Mouse (Mus musculus): ENCODE data around the gene Vps53. TPM values are rescaled to one million over a fixed set of nuclear protein-coding genes. Genes with fewer than 3 reads are reported as not detected.

Gene Vps53
- polyA plus RNA-seq, 1 experiment from 2014 or later: 39.2 TPM

- Histone ChIP-seq H3K4me2 (replicated peaks; ENCODE audit: low read depth, low read length) (no peak overlapping the region), H3K36me3 (ENCODE audit: control insufficient read depth, insufficient read depth, low read length) (no peaks in the 10 kb centered on the region; the same call in 1 of the 2 replicates), H3K27me3 (ENCODE audit: control insufficient read depth, insufficient read depth, low read length) (no peaks in the 10 kb centered on the region), H3K27ac (ENCODE audit: low read length) (no peak overlapping the region), H3K9me3 (ENCODE audit: control insufficient read depth, low read depth, low read length) (no peaks in the 10 kb centered on the region), H3K4me1 (ENCODE audit: control insufficient read depth, insufficient read depth, low read length) (no peaks in the 10 kb centered on the region), H3K4me3 (ENCODE audit: low read depth, low read length) (no peak overlapping the region), H3K9ac (replicated peaks; ENCODE audit: low read depth, low read length) (no peak overlapping the region)
- no peak for ATAC-seq (ENCODE audit: insufficient number of reproducible peaks, insufficient read depth, low FRiP score, low read depth)
- 84% methylated on average over 15 of the region's 15 CpGs for WGBS
Measured at GRCm38 (mm10) chr11:76066563-76067156, 112.8 kb downstream of the Vps53 start.

GRCm38 (mm10) chr11:76065521-76066095 lies 113.8 kb downstream of the Vps53 start:
- Histone ChIP-seq H3K9me3 (ENCODE audit: control insufficient read depth, low read depth, low read length) (no peaks in the 10 kb centered on the region), H3K4me1 (ENCODE audit: control insufficient read depth, insufficient read depth, low read length) (no peaks in the 10 kb centered on the region; the same call in 1 of the 2 replicates), H3K4me2 (replicated peaks; ENCODE audit: low read depth, low read length) (no peak overlapping the region), H3K36me3 (ENCODE audit: control insufficient read depth, insufficient read depth, low read length) (no peaks in the 10 kb centered on the region), H3K27me3 (ENCODE audit: control insufficient read depth, insufficient read depth, low read length) (no peaks in the 10 kb centered on the region), H3K4me3 (ENCODE audit: low read depth, low read length) (no peak overlapping the region), H3K9ac (replicated peaks; ENCODE audit: low read depth, low read length) (no peak overlapping the region), H3K27ac (ENCODE audit: low read length) (no peak overlapping the region)
- no peak for ATAC-seq (ENCODE audit: insufficient number of reproducible peaks, insufficient read depth, low FRiP score, low read depth)
- 79% methylated on average over 9 of the region's 9 CpGs for WGBS

- no peak overlapping the region for H3K4me3 ChIP-seq (ENCODE audit: low read depth, low read length)
- no peaks in the 10 kb centered on the region for H3K36me3 ChIP-seq (ENCODE audit: control insufficient read depth, insufficient read depth, low read length)
- no peak for ATAC-seq (ENCODE audit: insufficient number of reproducible peaks, insufficient read depth, low FRiP score, low read depth)
- H3K4me1 ChIP-seq (ENCODE audit: control insufficient read depth, insufficient read depth, low read length): peaks cover 11% of the 10 kb centered on the region
- WGBS: 89% methylated on average over 7 of the region's 7 CpGs
- no peak overlapping the region for H3K9ac ChIP-seq (replicated peaks; ENCODE audit: low read depth, low read length)
- no peaks in the 10 kb centered on the region for H3K9me3 ChIP-seq (ENCODE audit: control insufficient read depth, low read depth, low read length)
- no peak overlapping the region for H3K4me2 ChIP-seq (replicated peaks; ENCODE audit: low read depth, low read length)
- no peak overlapping the region for H3K27ac ChIP-seq (ENCODE audit: low read length)
- no peaks in the 10 kb centered on the region for H3K27me3 ChIP-seq (ENCODE audit: control insufficient read depth, insufficient read depth, low read length)
Measured at GRCm38 (mm10) chr11:76064411-76064810, 115.0 kb downstream of the Vps53 start.

- H3K9me3 ChIP-seq (ENCODE audit: control insufficient read depth, low read depth, low read length): no peaks in the 10 kb centered on the region
- H3K4me2 ChIP-seq (replicated peaks; ENCODE audit: low read depth, low read length): no peak overlapping the region
- ATAC-seq (ENCODE audit: insufficient number of reproducible peaks, insufficient read depth, low FRiP score, low read depth): no peak
- peaks cover 11% of the 10 kb centered on the region for H3K4me1 ChIP-seq (ENCODE audit: control insufficient read depth, insufficient read depth, low read length)
- 73% methylated on average over 2 of the region's 2 CpGs for WGBS
- no peaks in the 10 kb centered on the region for H3K27me3 ChIP-seq (ENCODE audit: control insufficient read depth, insufficient read depth, low read length)
- no peaks in the 10 kb centered on the region for H3K36me3 ChIP-seq (ENCODE audit: control insufficient read depth, insufficient read depth, low read length)
- no peak overlapping the region for H3K9ac ChIP-seq (replicated peaks; ENCODE audit: low read depth, low read length)
- no peak overlapping the region for H3K4me3 ChIP-seq (ENCODE audit: low read depth, low read length)
- H3K27ac ChIP-seq (ENCODE audit: low read length): no peak overlapping the region
Measured at GRCm38 (mm10) chr11:76060906-76061305, 118.5 kb downstream of the Vps53 start.

GRCm38 (mm10) chr11:76059971-76060370 lies 119.5 kb downstream of the Vps53 start:
- Histone ChIP-seq H3K4me3 (ENCODE audit: low read depth, low read length) (no peak overlapping the region), H3K9me3 (ENCODE audit: control insufficient read depth, low read depth, low read length) (no peaks in the 10 kb centered on the region), H3K9ac (replicated peaks; ENCODE audit: low read depth, low read length) (no peak overlapping the region), H3K27me3 (ENCODE audit: control insufficient read depth, insufficient read depth, low read length) (no peaks in the 10 kb centered on the region), H3K27ac (ENCODE audit: low read length) (peak overlapping the region; percentile 48), H3K4me2 (replicated peaks; ENCODE audit: low read depth, low read length) (no peak overlapping the region), H3K36me3 (ENCODE audit: control insufficient read depth, insufficient read depth, low read length) (no peaks in the 10 kb centered on the region), H3K4me1 (ENCODE audit: control insufficient read depth, insufficient read depth, low read length) (peaks cover 11% of the 10 kb centered on the region)
- WGBS: 41% methylated on average over 7 of the region's 7 CpGs
- ATAC-seq (ENCODE audit: insufficient number of reproducible peaks, insufficient read depth, low FRiP score, low read depth): no peak

- Histone ChIP-seq H3K27ac (ENCODE audit: low read length) (no peak overlapping the region), H3K4me3 (ENCODE audit: low read depth, low read length) (no peak overlapping the region), H3K9me3 (ENCODE audit: control insufficient read depth, low read depth, low read length) (no peaks in the 10 kb centered on the region), H3K27me3 (ENCODE audit: control insufficient read depth, insufficient read depth, low read length) (no peaks in the 10 kb centered on the region), H3K36me3 (ENCODE audit: control insufficient read depth, insufficient read depth, low read length) (no peaks in the 10 kb centered on the region), H3K4me1 (ENCODE audit: control insufficient read depth, insufficient read depth, low read length) (peaks cover 17% of the 10 kb centered on the region), H3K4me2 (replicated peaks; ENCODE audit: low read depth, low read length) (no peak overlapping the region), H3K9ac (replicated peaks; ENCODE audit: low read depth, low read length) (no peak overlapping the region)
- no peak for ATAC-seq (ENCODE audit: insufficient number of reproducible peaks, insufficient read depth, low FRiP score, low read depth)
- WGBS: 38% methylated on average over 3 of the region's 3 CpGs
Measured at GRCm38 (mm10) chr11:76056487-76056886, 123.0 kb downstream of the Vps53 start.

- WGBS: 77% methylated on average over 5 of the region's 5 CpGs
- Histone ChIP-seq H3K4me2 (replicated peaks; ENCODE audit: low read depth, low read length) (no peak overlapping the region), H3K4me1 (ENCODE audit: control insufficient read depth, insufficient read depth, low read length) (peaks cover 6% of the 10 kb centered on the region; the same call in 1 of the 2 replicates)
Measured at GRCm38 (mm10) chr11:76052496-76052895, 127.0 kb downstream of the Vps53 start.

GRCm38 (mm10) chr11:76050967-76051512 lies 128.4 kb downstream of the Vps53 start:
- H3K4me1 ChIP-seq (ENCODE audit: control insufficient read depth, insufficient read depth, low read length): peaks cover 6% of the 10 kb centered on the region; the same call in 1 of the 2 replicates
- no peak overlapping the region for H3K4me2 ChIP-seq (replicated peaks; ENCODE audit: low read depth, low read length)
- 0 out of 2 replicates have a peak, but pooled peaks have one; percentile 42 for ATAC-seq (ENCODE audit: insufficient number of reproducible peaks, insufficient read depth, low FRiP score, low read depth)
- H3K4me3 ChIP-seq (ENCODE audit: low read depth, low read length): no peak overlapping the region
- no peaks in the 10 kb centered on the region for H3K27me3 ChIP-seq (ENCODE audit: control insufficient read depth, insufficient read depth, low read length)
- no peaks in the 10 kb centered on the region for H3K9me3 ChIP-seq (ENCODE audit: control insufficient read depth, low read depth, low read length)
- no peak overlapping the region for H3K27ac ChIP-seq (ENCODE audit: low read length)
- no peaks in the 10 kb centered on the region for H3K36me3 ChIP-seq (ENCODE audit: control insufficient read depth, insufficient read depth, low read length)
- no peak overlapping the region for H3K9ac ChIP-seq (replicated peaks; ENCODE audit: low read depth, low read length)
- 34% methylated on average over 5 of the region's 5 CpGs for WGBS

More at GRCm38 (mm10) chr11:76052496-76052895, 127.0 kb downstream of the Vps53 start:
- Histone ChIP-seq H3K9me3 (ENCODE audit: control insufficient read depth, low read depth, low read length) (no peaks in the 10 kb centered on the region), H3K27ac (ENCODE audit: low read length) (no peak overlapping the region), H3K27me3 (ENCODE audit: control insufficient read depth, insufficient read depth, low read length) (no peaks in the 10 kb centered on the region), H3K4me3 (ENCODE audit: low read depth, low read length) (no peak overlapping the region), H3K36me3 (ENCODE audit: control insufficient read depth, insufficient read depth, low read length) (no peaks in the 10 kb centered on the region), H3K9ac (replicated peaks; ENCODE audit: low read depth, low read length) (no peak overlapping the region)
- no peak for ATAC-seq (ENCODE audit: insufficient number of reproducible peaks, insufficient read depth, low FRiP score, low read depth)

All from stomach, embryonic 14.5 days (tissue).